Mouse (Mus musculus) splenic B cell, adult 2 months (primary cell): ENCODE results near the gene Tcl1b5.
"Not testable (repeated sequence)": the region's sequence is repeated elsewhere in the genome, so short reads cannot be mapped to it uniquely, and the experiment has no call there.

Experiments
- DNase-seq: peaks from one replicate; pipeline ENCODE4 v3.0.0-alpha.2; 2011; ENCODE audit warnings: low read depth, low spot score
- H3K27me3 ChIP-seq: 2 replicates; pipeline ENCODE4 v1.6.1; 2012; ENCODE audit warnings: mild to moderate bottlenecking, low read length, moderate library complexity, mixed read lengths; ENCODE audit not compliant: control insufficient read depth, poor library complexity, insufficient read depth, severe bottlenecking
- H3K36me3 ChIP-seq: 2 replicates; pipeline ENCODE4 v1.6.1; 2012; ENCODE audit warnings: mild to moderate bottlenecking, low read length, moderate library complexity, mixed read lengths; ENCODE audit not compliant: control insufficient read depth, poor library complexity, insufficient read depth, severe bottlenecking

The Tcl1b5 gene

GRCm38 (mm10) chr12:105176044-105176443 is at the start of gene Tcl1b5:
Gene Tcl1b5, plus strand, starts transcription at chr12:105176344.
- not testable (repeated sequence) for H3K27me3 ChIP-seq, DNase-seq, H3K36me3 ChIP-seq

- Histone ChIP-seq H3K36me3 (no peaks in the 10 kb centered on the region), H3K27me3 (no peaks in the 10 kb centered on the region)
- DNase-seq: no peak
Observed at GRCm38 (mm10) chr12:105126516-105126915, 49.6 kb upstream of the Tcl1b5 start.

- Histone ChIP-seq H3K36me3 (no peaks in the 10 kb centered on the region), H3K27me3 (no peaks in the 10 kb centered on the region)
- no peak for DNase-seq
Observed at GRCm38 (mm10) chr12:105127607-105128006, 48.5 kb upstream of the Tcl1b5 start.

- H3K36me3 ChIP-seq, H3K27me3 ChIP-seq, DNase-seq: not testable (repeated sequence)
Observed at GRCm38 (mm10) chr12:105129494-105130205, 46.5 kb upstream of the Tcl1b5 start.

GRCm38 (mm10) chr12:105134167-105134566 is 42.0 kb upstream of the Tcl1b5 start:
- DNase-seq, H3K27me3 ChIP-seq, H3K36me3 ChIP-seq: not testable (repeated sequence)

GRCm38 (mm10) chr12:105134826-105135225 is 41.3 kb upstream of the Tcl1b5 start:
- H3K27me3 ChIP-seq, DNase-seq, H3K36me3 ChIP-seq: not testable (repeated sequence)

GRCm38 (mm10) chr12:105137729-105138128 is 38.4 kb upstream of the Tcl1b5 start:
- H3K27me3 ChIP-seq, DNase-seq, H3K36me3 ChIP-seq: not testable (repeated sequence)

GRCm38 (mm10) chr12:105143096-105143495 is 33.0 kb upstream of the Tcl1b5 start:
- DNase-seq: no peak
- no peaks in the 10 kb centered on the region for H3K36me3 ChIP-seq
- no peaks in the 10 kb centered on the region for H3K27me3 ChIP-seq

- not testable (repeated sequence) for H3K36me3 ChIP-seq, DNase-seq, H3K27me3 ChIP-seq
Observed at GRCm38 (mm10) chr12:105144928-105145327, 31.2 kb upstream of the Tcl1b5 start.

- Histone ChIP-seq H3K36me3 (no peaks in the 10 kb centered on the region), H3K27me3 (no peaks in the 10 kb centered on the region)
- DNase-seq: no peak
Observed at GRCm38 (mm10) chr12:105145714-105146113, 30.4 kb upstream of the Tcl1b5 start, which contains the start of gene Tcl1b2. Gene Tcl1b2, plus strand, starts transcription at chr12:105146014.

GRCm38 (mm10) chr12:105155286-105155685 is 20.9 kb upstream of the Tcl1b5 start:
- not testable (repeated sequence) for DNase-seq, H3K36me3 ChIP-seq, H3K27me3 ChIP-seq

- DNase-seq: no peak
- H3K36me3 ChIP-seq: no peaks in the 10 kb centered on the region
- no peaks in the 10 kb centered on the region for H3K27me3 ChIP-seq
Observed at GRCm38 (mm10) chr12:105158842-105159241, 17.3 kb upstream of the Tcl1b5 start.

- Histone ChIP-seq H3K27me3 (no peaks in the 10 kb centered on the region), H3K36me3 (no peaks in the 10 kb centered on the region)
- DNase-seq: no peak
Observed at GRCm38 (mm10) chr12:105159390-105159789, 16.8 kb upstream of the Tcl1b5 start, which contains the start of gene Tcl1b1. Gene Tcl1b1, plus strand, starts transcription at chr12:105159690.

- no peaks in the 10 kb centered on the region for H3K27me3 ChIP-seq
Observed at GRCm38 (mm10) chr12:105166734-105167133, 9.4 kb upstream of the Tcl1b5 start.

GRCm38 (mm10) chr12:105173366-105173765 is 2.8 kb upstream of the Tcl1b5 start:
- Histone ChIP-seq H3K27me3 (no peaks in the 10 kb centered on the region), H3K36me3 (no peaks in the 10 kb centered on the region)
- DNase-seq: no peak

More at GRCm38 (mm10) chr12:105166734-105167133, 9.4 kb upstream of the Tcl1b5 start:
- DNase-seq: no peak
- H3K36me3 ChIP-seq: no peaks in the 10 kb centered on the region

GRCm38 (mm10) chr12:105174318-105174717 is 1.8 kb upstream of the Tcl1b5 start:
- H3K36me3 ChIP-seq, DNase-seq, H3K27me3 ChIP-seq: not testable (repeated sequence)
